Mouse (Mus musculus): ENCODE data around the gene 1810049J17Rik.

GRCm38 (mm10) chr15:12365416-12366071 lies 43.8 kb upstream of the 1810049J17Rik start:
- TF ChIP-seq EP300 (IDR thresholded peaks at IDR 0.05; ENCODE audit: low read depth) (no peak), CTCF (IDR thresholded peaks at IDR 0.05; ENCODE audit: low read depth) (no peak)
